ENCODE assay signal across 8 mouse cellular contexts in genomic region chr2:127269491-127270299, GRCm38 (mm10). TPM values are rescaled to one million over a fixed set of nuclear protein-coding genes. Genes with fewer than 3 reads are reported as not detected.
DNase-seq lines count a peak whose midpoint lies in the region; ATAC-seq and TF ChIP-seq lines count a peak whose summit lies in the region.

Gene Stard7 (plus strand): TSS chr2:127270218.

- no peak for TF ChIP-seq CTCF in bone marrow, adult 2 months (IDR thresholded peaks at IDR 0.05; ENCODE audit: control insufficient read depth, insufficient read depth, low read length)
- peak; percentile 63 for TF ChIP-seq CTCF in midbrain, postnatal 0 days (IDR thresholded peaks at IDR 0.05)

- H3K27me3 ChIP-seq in embryonic facial prominence, embryonic 15.5 days = no peaks in the 10 kb centered on the region
- no peaks in the 10 kb centered on the region for H3K27me3 ChIP-seq in limb, embryonic 14.5 days (ENCODE audit: control insufficient read depth, insufficient read depth, low read length)
- H3K27me3 ChIP-seq in midbrain, postnatal 0 days (ENCODE audit: insufficient read depth, low read length) = no peaks in the 10 kb centered on the region

- H3K4me1 ChIP-seq in bone marrow, adult 2 months (ENCODE audit: control insufficient read depth, insufficient read depth, low read length) = peaks cover 3% of the 10 kb centered on the region
- peaks cover 7% of the 10 kb centered on the region for H3K4me1 ChIP-seq in embryonic facial prominence, embryonic 15.5 days
- H3K4me1 ChIP-seq in limb, embryonic 14.5 days (ENCODE audit: control insufficient read depth, insufficient read depth, low read length) = peaks cover 4% of the 10 kb centered on the region; the same call in 1 of the 2 replicates
- H3K4me1 ChIP-seq in midbrain, postnatal 0 days (ENCODE audit: insufficient read depth, low read length) = peaks cover 7% of the 10 kb centered on the region; the same call in 1 of the 2 replicates

- peak; percentile 69 for TF ChIP-seq POLR2A in bone marrow, adult 2 months (IDR thresholded peaks at IDR 0.05; ENCODE audit: borderline replicate concordance, control insufficient read depth, low read depth, low read length)
- TF ChIP-seq POLR2A in limb, embryonic 14.5 days (IDR thresholded peaks at IDR 0.05; ENCODE audit: borderline replicate concordance, extremely low read depth, insufficient read depth, insufficient read length) = peak; percentile 78; the same call in 1 of the 2 replicates

- peak within 1 kb of the TSS; percentile 83 for H3K9ac ChIP-seq in embryonic facial prominence, embryonic 15.5 days
- H3K9ac ChIP-seq in limb, embryonic 14.5 days (ENCODE audit: low read depth, low read length, severe bottlenecking) = peak within 1 kb of the TSS; percentile 84
- H3K9ac ChIP-seq in midbrain, postnatal 0 days (replicated peaks; ENCODE audit: low read length, poor library complexity, severe bottlenecking) = peak within 1 kb of the TSS; percentile 94

- no peaks in the 10 kb centered on the region for H3K9me3 ChIP-seq in embryonic facial prominence, embryonic 15.5 days (replicated peaks)
- H3K9me3 ChIP-seq in limb, embryonic 14.5 days (ENCODE audit: control insufficient read depth, low read length) = no peaks in the 10 kb centered on the region
- no peaks in the 10 kb centered on the region for H3K9me3 ChIP-seq in midbrain, postnatal 0 days (ENCODE audit: low read length)

- peak; percentile 97 for DNase-seq in 416B (ENCODE audit: low read depth)
- peak; percentile 97 for DNase-seq in heart, adult 8-10 months (ENCODE audit: low spot score)
- peak; percentile 99 for DNase-seq in kidney, adult 9 months
- DNase-seq in limb, embryonic 14.5 days (ENCODE audit: low spot score) = peak; percentile 97
- DNase-seq in midbrain, postnatal 0 days (ENCODE audit: low spot score) = peak; percentile 98
- peak; percentile 94 for DNase-seq in spleen, postnatal 14 days (ENCODE audit: low spot score in 2 of 2)

- H3K27ac ChIP-seq in bone marrow, adult 2 months (ENCODE audit: control insufficient read depth, insufficient read depth, low read depth, low read length, poor library complexity) = peak within 1 kb of the TSS; percentile 88
- H3K27ac ChIP-seq in embryonic facial prominence, embryonic 15.5 days (replicated peaks) = peak within 1 kb of the TSS; percentile 95
- peak within 1 kb of the TSS; percentile 91 for H3K27ac ChIP-seq in limb, embryonic 14.5 days (replicated peaks; ENCODE audit: low read depth, low read length)
- H3K27ac ChIP-seq in midbrain, postnatal 0 days (ENCODE audit: low read depth, low read length) = peak within 1 kb of the TSS; percentile 95

- no peaks in the 10 kb centered on the region for H3K36me3 ChIP-seq in embryonic facial prominence, embryonic 15.5 days
- no peaks in the 10 kb centered on the region; the same call in 1 of the 2 replicates for H3K36me3 ChIP-seq in limb, embryonic 14.5 days (ENCODE audit: control insufficient read depth, insufficient read depth, low read length)
- H3K36me3 ChIP-seq in midbrain, postnatal 0 days (ENCODE audit: insufficient read depth, low read length) = no peaks in the 10 kb centered on the region

- peak within 1 kb of the TSS; percentile 76 for H3K4me2 ChIP-seq in embryonic facial prominence, embryonic 15.5 days (replicated peaks)
- H3K4me2 ChIP-seq in limb, embryonic 14.5 days (replicated peaks; ENCODE audit: low read depth, low read length, severe bottlenecking) = peak within 1 kb of the TSS; percentile 72
- peak within 1 kb of the TSS; percentile 78 for H3K4me2 ChIP-seq in midbrain, postnatal 0 days (ENCODE audit: low read depth, low read length, poor library complexity, severe bottlenecking)

- WGBS in bone marrow, adult 2 months = under 1% methylated on average over 49 of the region's 49 CpGs
- under 1% methylated on average over 49 of the region's 49 CpGs for WGBS in embryonic facial prominence, embryonic 15.5 days
- under 1% methylated on average over 41 of the region's 49 CpGs for WGBS in limb, embryonic 14.5 days
- WGBS in midbrain, postnatal 0 days = under 1% methylated on average over 49 of the region's 49 CpGs

- peak within 1 kb of the TSS; percentile 89 for H3K4me3 ChIP-seq in bone marrow, adult 2 months (replicated peaks; ENCODE audit: control insufficient read depth, low read depth, low read length)
- peak within 1 kb of the TSS; percentile 99 for H3K4me3 ChIP-seq in embryonic facial prominence, embryonic 15.5 days (replicated peaks)
- H3K4me3 ChIP-seq in limb, embryonic 14.5 days (replicated peaks; ENCODE audit: low read length) = peak within 1 kb of the TSS; percentile 99
- peak within 1 kb of the TSS; percentile 91 for H3K4me3 ChIP-seq in midbrain, postnatal 0 days (ENCODE audit: low read depth, low read length)

- ATAC-seq in embryonic facial prominence, embryonic 15.5 days (ENCODE audit: insufficient number of reproducible peaks, low FRiP score, low TSS enrichment, low read depth) = peak; percentile 98
- peak; percentile 99 for ATAC-seq in limb, embryonic 14.5 days (ENCODE audit: low FRiP score, low read depth)
- peak; percentile 99 for ATAC-seq in midbrain, postnatal 0 days (ENCODE audit: low FRiP score)

RNA-seq across cellular contexts. Expression of gene Stard7, which starts in this region (rescaled TPM):
- 23.7 and 25.4 TPM in 2 replicates for polyA plus RNA-seq in bone marrow, adult 2 months (2011; ENCODE audit: insufficient read depth, insufficient read length, low replicate concordance, missing spikeins)
- polyA plus RNA-seq in embryonic facial prominence, embryonic 15.5 days (2015; fragmentation: Nextera tagmentation; extraction: Ambion mirVana) = 63.5 and 67.6 TPM in 2 replicates
- 100 to 1,000 TPM; 162 to 173 (median 169) TPM for total RNA-seq in heart, adult 8-10 months (2022)
- polyA plus RNA-seq in limb, embryonic 14.5 days (2012; rRNA removed) = 60.8 and 63.7 TPM in 2 replicates
- 79.0 and 80.8 TPM in 2 replicates for polyA plus RNA-seq in limb, embryonic 14.5 days (2014; fragmentation: Nextera tagmentation; extraction: Ambion mirVana)
- total RNA-seq in midbrain, postnatal 0 days (2014; rRNA removed) = 151 and 167 TPM in 2 replicates
- 100 and 104 TPM in 2 replicates for polyA plus RNA-seq in midbrain, postnatal 0 days (2015; fragmentation: Nextera tagmentation; extraction: Ambion mirVana)

Comparison
In these comparisons a context has a peak if more than half of its experiments do, and no peak if none do; other contexts are left out.
1. Peak in every context shown above with its lines: DNase-seq, ATAC-seq, H3K4me3 ChIP-seq and H3K27ac ChIP-seq.